Mouse (Mus musculus): ENCODE data around the gene Olfr873.
"Not testable (repeated sequence)": the region's sequence is repeated elsewhere in the genome, so short reads cannot be mapped to it uniquely, and the experiment has no call there.

The Olfr873 gene

GRCm38 (mm10) chr9:20298232-20298631 lies at the start of gene Olfr873:
Olfr873 (plus strand) TSS chr9:20298532.
- ATAC-seq (ENCODE audit: insufficient number of reproducible peaks, low FRiP score, low TSS enrichment) = no peak

DNA sequence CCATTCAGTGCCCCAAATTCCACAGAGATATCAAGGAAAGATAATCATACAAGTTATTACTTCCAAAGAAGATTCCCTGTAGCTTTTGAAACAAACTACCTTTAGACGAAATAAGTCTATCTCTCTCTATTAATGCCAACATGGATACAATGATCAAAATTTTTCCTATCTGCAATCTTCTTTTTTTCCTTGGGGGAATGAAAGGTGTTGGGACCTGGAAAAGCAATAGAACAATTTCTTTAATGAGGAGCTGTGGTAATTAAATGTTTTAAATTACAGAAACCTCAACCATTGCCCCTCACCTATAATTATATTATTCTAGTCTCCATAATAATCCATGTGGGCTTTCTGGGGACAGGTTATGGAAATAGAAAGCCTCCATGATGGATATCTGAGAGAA lies 16.3 kb upstream of the Olfr873 start, which contains the start of gene Olfr39:
Gene Olfr39, plus strand, starts transcription at position 301 of the 400 bp plus-strand sequence.
- ATAC-seq (ENCODE audit: insufficient number of reproducible peaks, low FRiP score, low TSS enrichment) = no peak

- ATAC-seq (ENCODE audit: insufficient number of reproducible peaks, low FRiP score, low TSS enrichment) = not testable (repeated sequence)
Measured at GRCm38 (mm10) chr9:20295562-20295961, 2.8 kb upstream of the Olfr873 start.

DNA sequence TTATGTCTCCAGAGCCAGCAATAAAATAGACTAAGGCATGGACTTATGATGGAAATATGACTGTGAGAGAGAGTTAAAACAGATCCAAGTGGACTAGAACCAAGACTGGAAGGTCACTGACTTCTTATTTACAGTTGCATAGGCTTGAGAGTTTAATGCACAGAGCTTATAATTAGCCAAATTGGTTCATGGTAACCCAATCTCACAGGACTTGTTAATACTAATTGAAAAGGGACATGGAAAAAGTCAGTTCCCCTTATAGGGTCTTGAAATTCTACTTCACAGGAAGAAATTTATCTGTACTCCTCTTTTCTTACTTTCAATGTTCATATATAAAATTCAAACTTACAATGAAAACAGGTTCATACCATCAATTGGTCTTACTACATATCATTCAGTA lies 37.7 kb downstream of the Olfr873 start, which contains the start of gene Olfr18:
Gene Olfr18, minus strand, starts transcription at position 101 of the 400 bp plus-strand sequence.
- no peak for ATAC-seq (ENCODE audit: insufficient number of reproducible peaks, low FRiP score, low TSS enrichment)

DNA sequence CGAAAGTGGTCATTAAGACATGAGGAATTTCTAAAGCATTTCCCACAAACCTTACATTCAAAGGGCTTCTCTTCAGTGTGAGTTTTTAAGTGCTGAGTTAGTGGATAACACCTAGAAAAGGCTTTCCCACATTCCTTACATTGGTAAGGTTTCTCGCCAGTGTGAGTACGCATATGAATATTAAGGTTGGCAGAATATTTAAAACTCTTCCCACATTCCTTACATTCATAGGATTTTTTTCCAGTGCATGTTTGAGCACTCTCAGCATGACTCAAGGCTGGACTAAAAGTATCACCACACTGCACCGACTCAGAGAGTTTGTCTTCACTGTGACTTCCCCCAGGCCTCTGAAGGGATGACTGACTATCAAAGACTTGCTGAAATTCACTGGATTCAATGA lies 50.2 kb downstream of the Olfr873 start:
- ATAC-seq (ENCODE audit: insufficient number of reproducible peaks, low FRiP score, low TSS enrichment) = no peak
